Mouse (Mus musculus): ENCODE results near the gene Lin28b.

GRCm38 (mm10) chr10:45500259-45500658, 14.1 kb upstream of the Lin28b start:
- TF ChIP-seq EP300 (IDR thresholded peaks at IDR 0.05; ENCODE audit: insufficient read depth, low read depth, low read length) (no peak), CTCF (IDR thresholded peaks at IDR 0.05) (no peak)

Data from heart, adult 2 months (tissue).